Mouse (Mus musculus): ENCODE results near the gene Saal1. TPM values are rescaled to one million over a fixed set of nuclear protein-coding genes. Genes with fewer than 3 reads are reported as not detected.
"Not testable (repeated sequence)": the region's sequence is repeated elsewhere in the genome, so short reads cannot be mapped to it uniquely, and the experiment has no call there.

Saal1 gene
- total RNA-seq, 2 experiments from 2014 or later, result 7.1 to 9.9 TPM

GRCm38 (mm10) chr7:46700521-46701025, 9.9 kb downstream of the Saal1 start:
- no peak for ATAC-seq (replicated peaks; ENCODE audit: low FRiP score, poor library complexity, severe bottlenecking)

GRCm38 (mm10) chr7:46696754-46697153, 13.7 kb downstream of the Saal1 start:
- ATAC-seq (replicated peaks; ENCODE audit: low FRiP score, poor library complexity, severe bottlenecking), result no peak

GRCm38 (mm10) chr7:46686827-46687226, 23.7 kb downstream of the Saal1 start:
- no peak for ATAC-seq (replicated peaks; ENCODE audit: low FRiP score, poor library complexity, severe bottlenecking)

- ATAC-seq (replicated peaks; ENCODE audit: low FRiP score, poor library complexity, severe bottlenecking), result no peak
Measured at GRCm38 (mm10) chr7:46680732-46681131, 29.7 kb downstream of the Saal1 start.

- not testable (repeated sequence) for ATAC-seq (replicated peaks; ENCODE audit: low FRiP score, poor library complexity, severe bottlenecking)
Measured at GRCm38 (mm10) chr7:46679044-46679443, 31.4 kb downstream of the Saal1 start.

GRCm38 (mm10) chr7:46678417-46678816, 32.1 kb downstream of the Saal1 start:
- ATAC-seq (replicated peaks; ENCODE audit: low FRiP score, poor library complexity, severe bottlenecking), result no peak

- no peak for ATAC-seq (replicated peaks; ENCODE audit: low FRiP score, poor library complexity, severe bottlenecking)
Measured at GRCm38 (mm10) chr7:46676808-46677360, 33.6 kb downstream of the Saal1 start.

GRCm38 (mm10) chr7:46675886-46676285, 34.6 kb downstream of the Saal1 start:
- ATAC-seq (replicated peaks; ENCODE audit: low FRiP score, poor library complexity, severe bottlenecking), result no peak

GRCm38 (mm10) chr7:46675061-46675460, 35.4 kb downstream of the Saal1 start:
- ATAC-seq (replicated peaks; ENCODE audit: low FRiP score, poor library complexity, severe bottlenecking), result no peak

- ATAC-seq (replicated peaks; ENCODE audit: low FRiP score, poor library complexity, severe bottlenecking), result no peak
Measured at GRCm38 (mm10) chr7:46672160-46672672, 38.3 kb downstream of the Saal1 start, which contains the start of gene Tph1. Tph1 (minus strand) TSS chr7:46672537.

GRCm38 (mm10) chr7:46667256-46667655, 43.2 kb downstream of the Saal1 start:
- no peak for ATAC-seq (replicated peaks; ENCODE audit: low FRiP score, poor library complexity, severe bottlenecking)

GRCm38 (mm10) chr7:46665236-46665635, 45.2 kb downstream of the Saal1 start:
- ATAC-seq (replicated peaks; ENCODE audit: low FRiP score, poor library complexity, severe bottlenecking), result no peak

- no peak for ATAC-seq (replicated peaks; ENCODE audit: low FRiP score, poor library complexity, severe bottlenecking)
Measured at GRCm38 (mm10) chr7:46661591-46662090, 48.8 kb downstream of the Saal1 start.

- ATAC-seq (replicated peaks; ENCODE audit: low FRiP score, poor library complexity, severe bottlenecking), result no peak
Measured at GRCm38 (mm10) chr7:46652279-46652678, 58.2 kb downstream of the Saal1 start.

- not testable (repeated sequence) for ATAC-seq (replicated peaks; ENCODE audit: low FRiP score, poor library complexity, severe bottlenecking)
Measured at GRCm38 (mm10) chr7:46650231-46650630, 60.2 kb downstream of the Saal1 start.

GRCm38 (mm10) chr7:46648431-46649140, 61.9 kb downstream of the Saal1 start:
- no peak for ATAC-seq (replicated peaks; ENCODE audit: low FRiP score, poor library complexity, severe bottlenecking)

- ATAC-seq (replicated peaks; ENCODE audit: low FRiP score, poor library complexity, severe bottlenecking), result no peak
Measured at GRCm38 (mm10) chr7:46643172-46643571, 67.3 kb downstream of the Saal1 start.

GRCm38 (mm10) chr7:46640062-46640461, 70.4 kb downstream of the Saal1 start:
- no peak for ATAC-seq (replicated peaks; ENCODE audit: low FRiP score, poor library complexity, severe bottlenecking)

GRCm38 (mm10) chr7:46639692-46640031, 70.8 kb downstream of the Saal1 start, which contains the start of gene Sergef:
Sergef (minus strand) TSS chr7:46639807.
- ATAC-seq (replicated peaks; ENCODE audit: low FRiP score, poor library complexity, severe bottlenecking), result peak; percentile 98

- ATAC-seq (replicated peaks; ENCODE audit: low FRiP score, poor library complexity, severe bottlenecking), result no peak
Measured at GRCm38 (mm10) chr7:46638889-46639691, 71.4 kb downstream of the Saal1 start.

Data from erythroid progenitor cell, adult 5-6 weeks (primary cell).